Mouse (Mus musculus) brain, embryonic 14.5 days (tissue): ENCODE data around the gene Rbms1.

ENCODE experiments used
- CTCF ChIP-seq: fragments of 200-500 bp; IDR thresholded peaks from 2 replicates; pipeline ENCODE4 v1.5.1; 2012; ENCODE audit warnings: inconsistent platforms, mild to moderate bottlenecking, moderate library complexity, borderline replicate concordance; ENCODE audit not compliant: insufficient read depth, insufficient read length; ENCODE audit errors: extremely low read depth
- POLR2A ChIP-seq: fragments of 200-500 bp; IDR thresholded peaks from 2 replicates; pipeline ENCODE4 v1.6.1; 2012; ENCODE audit warnings: mild to moderate bottlenecking, inconsistent platforms, borderline replicate concordance; ENCODE audit not compliant: poor library complexity, insufficient read depth, insufficient read length, severe bottlenecking; ENCODE audit errors: extremely low read depth

- no peak for TF ChIP-seq CTCF
- TF ChIP-seq POLR2A = no peak
Observed at GRCm38 (mm10) chr2:60826406-60827151, 136.4 kb downstream of the Rbms1 start.
